Mouse (Mus musculus) olfactory bulb, adult 2 months (tissue): ENCODE measurements around the gene Cd38.

Experiments
- CTCF ChIP-seq: fragments of 200-500 bp; IDR thresholded peaks from 2 replicates; pipeline ENCODE4 v1.5.1; 2012; ENCODE audit warnings: low read depth, mild to moderate bottlenecking, low read length, moderate library complexity; ENCODE audit not compliant: insufficient read depth
- POLR2A ChIP-seq: fragments of 200-500 bp; IDR thresholded peaks from 2 replicates; pipeline ENCODE4 v1.6.1; 2012; ENCODE audit warnings: mild to moderate bottlenecking, low read depth, low read length, moderate library complexity; ENCODE audit not compliant: insufficient read depth

GRCm38 (mm10) chr5:43822824-43823223, 45.5 kb upstream of the Cd38 start:
- TF ChIP-seq POLR2A (no peak), CTCF (no peak)
